Mouse (Mus musculus): Measurements from ENCODE around the gene Fam151a. TPM values are rescaled to one million over a fixed set of nuclear protein-coding genes. Genes with fewer than 3 reads are reported as not detected.

Gene Fam151a
- not detected for polyA plus RNA-seq (2017; shearing (Covaris generic))

DNA sequence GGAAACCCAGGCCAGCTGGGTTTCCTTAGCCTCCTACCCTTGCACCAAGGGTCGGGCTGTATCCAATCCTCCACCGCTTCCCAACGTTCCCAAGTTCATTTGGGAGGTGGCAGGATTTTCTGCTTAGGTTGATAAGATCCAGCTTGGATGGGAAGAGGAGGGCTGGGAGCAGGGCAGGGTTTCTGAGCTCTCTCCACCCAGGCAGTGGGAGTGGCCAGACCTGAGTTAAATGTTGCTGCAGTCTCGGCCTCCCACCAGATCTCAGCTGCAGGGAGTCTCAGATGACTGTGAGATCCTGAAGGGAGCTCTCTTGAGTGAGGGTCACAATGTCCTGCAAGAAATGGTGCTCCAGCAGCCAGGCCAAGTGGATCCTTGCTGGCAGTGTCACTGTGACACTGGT lies at the start of gene Fam151a:
Fam151a (plus strand) TSS at position 254 of the 400 bp plus-strand sequence.

GRCm38 (mm10) chr4:106730814-106731213 lies 2.9 kb upstream of the Fam151a start, which contains the start of gene Mroh7:
Gene Mroh7 (minus strand): TSS chr4:106730925.

Other genes with a start within 250 kb of the Fam151a start
- gene Bsnd, start 241.6 kb upstream of the Fam151a start, polyA plus RNA-seq (2017; shearing (Covaris generic)), result not detected
- 1.7 TPM for gene Dhcr24, start 172.9 kb upstream of the Fam151a start, polyA plus RNA-seq (2017; shearing (Covaris generic))
- not detected for gene Lexm, start 116.6 kb upstream of the Fam151a start, polyA plus RNA-seq (2017; shearing (Covaris generic))
- not detected for gene Ttc22, start 111.5 kb upstream of the Fam151a start, polyA plus RNA-seq (2017; shearing (Covaris generic))
- 13.8 TPM for gene Pars2, start 82.8 kb upstream of the Fam151a start, polyA plus RNA-seq (2017; shearing (Covaris generic))
- gene Ttc4, start 54.9 kb upstream of the Fam151a start, polyA plus RNA-seq (2017; shearing (Covaris generic)), result 77.7 TPM
- gene Mroh7, start 3.0 kb upstream of the Fam151a start, polyA plus RNA-seq (2017; shearing (Covaris generic)), result not detected
- 20.2 TPM for gene Acot11, start 71.1 kb downstream of the Fam151a start, polyA plus RNA-seq (2017; shearing (Covaris generic))
- 23.4 TPM for gene Ssbp3, start 176.8 kb downstream of the Fam151a start, polyA plus RNA-seq (2017; shearing (Covaris generic))

Measured in activated CD4-positive, CD25-positive, alpha-beta regulatory T cell, adult 9 weeks (primary cell).